Mouse (Mus musculus) lung, postnatal 4 days (tissue): ENCODE data around the gene Nkain2.
"Not testable (repeated sequence)": the region's sequence is repeated elsewhere in the genome, so short reads cannot be mapped to it uniquely, and the experiment has no call there.

ENCODE experiments used
- DNase-seq, 2 experiments: peaks; one replicate each; pipeline ENCODE4 v3.0.0; 2021

The Nkain2 gene

DNA sequence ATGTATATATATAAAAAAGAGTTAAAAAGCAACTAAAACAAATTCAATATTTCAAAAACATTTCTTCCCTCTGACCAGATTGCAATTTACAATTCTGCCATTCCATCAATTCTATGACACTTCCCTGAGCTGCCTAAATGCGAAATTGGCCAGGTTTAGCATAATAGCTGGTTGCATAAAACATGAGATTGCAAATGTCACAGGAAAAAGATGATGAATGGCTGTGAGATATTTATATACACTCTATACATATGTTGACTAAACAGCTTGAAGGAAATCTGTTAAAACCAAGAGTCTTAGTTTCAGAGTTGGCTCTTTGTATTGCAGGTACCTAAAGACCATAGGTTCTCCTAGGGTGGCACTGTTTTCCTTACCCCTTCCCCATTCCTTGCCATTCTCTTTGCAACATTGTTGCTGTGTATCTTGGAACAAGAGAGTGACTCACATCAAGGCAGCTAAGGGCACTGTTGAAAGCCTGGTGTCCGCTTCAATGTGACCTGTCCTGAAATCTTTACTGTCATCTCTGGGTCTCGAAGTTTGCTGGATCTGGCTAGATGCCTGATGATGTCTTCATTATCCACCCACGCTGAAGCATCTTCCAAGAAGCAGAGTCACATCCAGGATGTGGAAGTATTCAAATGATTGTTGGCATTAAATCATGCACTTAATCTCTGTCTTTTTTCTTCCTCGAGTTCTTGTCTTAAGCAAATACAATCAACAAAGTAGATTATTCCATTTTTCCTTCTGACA lies 837.5 kb downstream of the Nkain2 start:
- DNase-seq: no peak

GRCm38 (mm10) chr10:32052045-32052444 lies 838.2 kb downstream of the Nkain2 start:
- DNase-seq: no peak

- DNase-seq: no peak
Measured at GRCm38 (mm10) chr10:32029996-32030395, 860.3 kb downstream of the Nkain2 start.

DNA sequence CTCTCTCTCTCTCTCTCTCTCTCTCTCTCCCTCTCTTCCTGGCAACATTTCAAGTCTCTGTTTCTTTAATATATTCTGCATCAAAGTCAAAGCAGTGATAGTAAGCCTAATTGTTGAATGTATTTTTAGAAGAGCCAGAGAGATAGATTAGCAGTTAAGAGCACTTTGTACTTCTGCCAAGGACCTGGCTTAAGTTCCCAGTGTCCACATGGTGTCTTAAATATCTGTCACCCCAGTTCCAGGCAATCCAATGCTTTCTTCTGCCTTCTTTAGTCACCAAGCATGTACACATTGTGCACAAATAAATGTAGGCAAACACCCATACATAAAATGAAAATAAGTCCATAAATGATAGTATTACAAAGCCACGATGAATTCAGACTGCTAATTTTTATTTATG lies 871.9 kb downstream of the Nkain2 start:
- DNase-seq: no peak

DNA sequence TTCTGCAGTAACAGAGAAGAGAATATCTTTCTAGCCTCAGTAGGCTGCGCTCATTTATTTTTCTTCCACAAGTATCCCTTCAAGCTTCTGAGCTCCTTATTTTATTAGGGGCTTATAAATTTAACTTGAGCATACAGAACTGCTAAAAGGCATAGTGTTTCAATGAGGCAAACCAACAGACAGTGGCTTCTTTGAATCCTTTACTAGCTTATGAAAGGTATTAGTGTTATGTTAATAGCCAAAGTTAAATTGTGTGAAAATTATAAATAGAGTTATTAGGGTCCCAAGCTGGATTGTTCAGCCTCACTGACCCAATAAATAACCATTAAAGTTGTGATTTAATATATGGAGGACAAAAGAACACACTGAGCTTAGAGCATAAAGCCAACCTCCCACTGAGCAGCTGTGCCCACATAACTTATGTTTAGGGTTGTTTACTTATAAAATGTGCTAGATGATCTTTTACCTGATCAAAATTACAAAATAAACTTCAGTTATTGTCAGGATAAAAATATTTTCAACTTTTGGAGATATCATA lies 889.0 kb downstream of the Nkain2 start:
- no peak for DNase-seq

DNA sequence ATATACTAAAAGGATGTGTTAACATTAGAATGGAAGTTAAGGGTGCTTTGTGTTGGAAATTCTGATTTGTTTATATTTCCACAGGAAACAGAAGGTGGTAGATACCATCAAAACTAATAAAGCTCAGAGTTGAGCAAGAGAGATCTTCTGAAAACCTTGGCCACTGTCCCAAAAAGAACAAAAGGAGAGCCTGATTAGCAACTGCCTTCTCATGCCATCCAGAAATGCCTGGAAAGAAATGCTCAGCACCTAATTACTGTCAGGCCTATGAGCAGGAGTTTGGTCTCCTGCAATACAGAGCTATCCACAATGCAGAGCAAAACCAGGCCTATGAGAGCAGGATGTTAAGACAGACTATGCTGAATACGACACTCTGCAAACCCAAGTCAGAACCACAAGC lies 897.1 kb downstream of the Nkain2 start:
- DNase-seq: peak in 1 of 2 experiments; percentile 19

DNA sequence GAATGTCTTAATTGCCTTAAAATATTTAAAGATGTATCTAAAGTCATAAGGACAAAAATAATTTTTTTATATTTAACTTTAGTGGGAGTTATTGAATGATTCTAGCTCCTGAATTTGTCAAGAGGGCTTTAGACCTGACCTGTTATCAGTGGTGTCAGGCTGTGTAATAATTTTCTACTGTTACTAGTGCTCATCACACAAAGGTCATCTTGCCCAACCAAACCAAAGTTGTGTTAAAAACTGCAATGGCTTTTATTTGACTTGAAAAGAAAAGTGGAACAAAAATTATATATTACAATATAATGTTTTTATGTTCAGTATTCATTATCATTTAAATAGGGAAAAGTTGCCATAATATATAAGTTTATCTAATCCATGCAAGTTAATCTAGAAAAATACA lies 911.9 kb downstream of the Nkain2 start:
- no peak for DNase-seq

DNA sequence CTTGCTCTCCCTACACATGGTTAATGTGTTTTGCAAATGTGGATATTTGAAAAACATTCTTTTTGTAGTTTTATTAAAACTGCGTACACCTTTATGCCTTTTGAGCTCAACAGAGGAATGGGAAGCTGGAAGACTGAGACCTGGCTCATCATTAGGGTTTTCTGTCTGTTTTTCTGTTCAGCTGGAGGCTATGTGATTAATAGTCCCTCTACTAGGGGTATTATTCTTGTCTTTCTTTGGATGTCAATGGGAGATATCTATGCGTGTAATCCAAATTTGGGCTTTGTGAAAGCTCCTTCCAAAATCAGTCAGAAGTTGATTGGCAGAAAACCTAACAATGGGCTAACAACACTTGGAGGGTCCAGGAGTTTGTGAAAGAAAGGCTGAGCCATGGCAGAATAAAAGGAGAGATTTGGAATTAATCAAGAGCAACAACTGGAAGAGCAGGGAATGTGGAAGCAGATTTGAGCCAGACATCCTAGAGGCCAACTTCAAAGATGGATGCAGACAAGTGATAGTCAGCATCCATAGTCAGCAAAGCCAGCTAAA lies 943.0 kb downstream of the Nkain2 start:
- no peak for DNase-seq

GRCm38 (mm10) chr10:31931961-31932360 lies 958.3 kb downstream of the Nkain2 start:
- DNase-seq: no peak

- no peak for DNase-seq
Measured at GRCm38 (mm10) chr10:31927657-31928056, 962.6 kb downstream of the Nkain2 start.

DNA sequence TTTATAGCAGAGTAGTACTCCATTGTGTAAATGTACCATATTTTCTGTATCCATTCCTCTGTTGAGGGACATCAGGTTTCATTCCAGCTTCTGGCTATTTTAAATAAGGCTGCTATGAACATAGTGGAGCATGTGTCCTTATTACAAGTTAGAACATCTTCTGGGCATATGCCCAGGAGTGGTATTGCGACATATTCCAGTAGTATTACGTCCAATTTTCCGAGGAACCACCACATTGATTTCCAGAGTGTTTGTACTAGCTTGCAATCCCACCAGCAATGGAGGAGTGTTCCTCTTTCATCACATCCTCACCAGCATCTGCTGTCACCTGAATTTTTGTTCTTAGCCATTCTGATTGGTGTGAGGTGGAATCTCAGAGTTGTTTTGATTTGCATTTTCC lies 969.4 kb downstream of the Nkain2 start:
- not testable (repeated sequence) for DNase-seq

DNA sequence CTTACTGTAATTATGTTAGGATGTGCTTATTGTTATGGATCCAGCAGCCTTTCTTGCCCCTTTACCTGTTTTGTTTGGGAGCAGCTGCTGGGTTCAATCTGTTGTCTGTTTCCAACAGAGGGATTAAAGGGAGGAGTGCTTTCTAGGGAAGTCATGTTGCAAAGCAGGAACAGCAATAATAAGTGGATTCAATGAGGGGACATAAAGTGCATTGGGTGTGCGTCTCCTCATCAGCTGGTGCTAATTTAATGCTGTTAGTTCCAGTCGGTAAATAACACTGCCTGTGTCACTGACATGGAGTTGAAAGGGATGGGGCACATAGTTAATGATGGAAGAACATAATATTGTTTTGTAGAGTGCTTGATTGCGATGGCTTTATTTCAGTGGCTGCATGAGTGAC lies 982.8 kb downstream of the Nkain2 start:
- DNase-seq: no peak

GRCm38 (mm10) chr10:31899501-31899900 lies 990.8 kb downstream of the Nkain2 start:
- DNase-seq: no peak

DNA sequence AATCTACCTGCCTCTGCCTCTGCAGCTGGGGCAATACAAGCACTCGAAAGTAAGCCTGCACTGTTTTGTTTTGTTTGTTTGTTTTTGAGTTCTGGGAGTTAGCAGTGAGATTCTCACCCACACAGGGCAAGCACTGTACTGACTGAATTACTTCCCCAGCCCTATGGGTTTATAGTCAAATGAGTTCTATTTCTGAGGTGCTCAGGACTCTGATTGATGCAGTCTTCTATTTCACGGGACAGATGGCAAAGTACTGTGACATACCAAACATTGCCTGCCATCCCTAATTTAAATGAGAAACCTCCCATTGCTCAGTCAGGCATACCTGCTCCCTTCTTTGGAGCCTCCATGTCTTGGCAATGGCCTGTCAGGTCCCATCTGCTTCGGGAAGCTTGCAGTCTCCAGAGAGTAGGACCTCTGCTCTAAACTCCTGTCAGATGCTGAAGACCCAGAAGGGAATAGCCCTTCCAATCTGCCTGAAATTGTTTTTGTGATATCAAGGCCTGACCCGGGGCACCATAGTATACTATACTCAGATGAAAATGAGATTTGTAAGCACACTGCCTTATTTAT lies 1016.9 kb downstream of the Nkain2 start:
- DNase-seq: no peak

DNA sequence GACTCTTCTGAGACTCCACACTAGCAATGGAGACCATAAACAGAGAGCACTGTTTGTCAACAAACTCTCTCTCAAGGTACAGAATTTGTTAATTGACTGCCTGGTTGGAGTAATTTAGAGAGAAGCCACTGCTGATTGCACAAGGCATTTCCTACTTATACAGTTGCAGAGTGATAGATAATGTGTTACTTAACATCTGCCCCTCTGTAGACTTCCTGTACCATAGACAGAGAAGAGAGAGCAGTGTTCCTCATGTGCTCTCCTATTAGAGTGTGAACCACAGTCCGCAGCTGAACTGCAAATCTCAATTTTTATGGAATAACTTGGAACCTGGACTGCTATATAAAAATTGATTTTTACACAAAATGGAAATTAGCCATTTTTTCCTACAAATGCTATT lies 1022.0 kb downstream of the Nkain2 start:
- DNase-seq: no peak

DNA sequence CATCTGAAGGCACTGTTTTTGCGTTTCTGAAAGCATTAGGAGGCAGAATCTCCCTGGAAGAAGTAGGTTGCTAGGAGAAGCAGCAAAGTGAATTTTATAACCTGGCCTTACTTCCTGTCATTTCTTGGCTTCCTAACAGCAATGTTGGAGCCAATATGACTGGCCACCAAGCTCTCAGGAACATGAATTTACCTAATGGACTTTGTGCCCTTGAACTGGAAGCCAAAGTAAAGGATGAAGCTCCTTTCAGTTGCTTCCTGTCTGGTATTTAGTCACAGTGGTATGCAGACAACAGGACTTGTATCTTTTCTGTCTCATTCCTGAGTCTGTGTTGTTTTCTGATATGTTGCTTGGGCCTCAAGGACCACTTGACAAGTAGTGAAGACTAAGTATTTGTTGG lies 1063.2 kb downstream of the Nkain2 start:
- DNase-seq: no peak

DNA sequence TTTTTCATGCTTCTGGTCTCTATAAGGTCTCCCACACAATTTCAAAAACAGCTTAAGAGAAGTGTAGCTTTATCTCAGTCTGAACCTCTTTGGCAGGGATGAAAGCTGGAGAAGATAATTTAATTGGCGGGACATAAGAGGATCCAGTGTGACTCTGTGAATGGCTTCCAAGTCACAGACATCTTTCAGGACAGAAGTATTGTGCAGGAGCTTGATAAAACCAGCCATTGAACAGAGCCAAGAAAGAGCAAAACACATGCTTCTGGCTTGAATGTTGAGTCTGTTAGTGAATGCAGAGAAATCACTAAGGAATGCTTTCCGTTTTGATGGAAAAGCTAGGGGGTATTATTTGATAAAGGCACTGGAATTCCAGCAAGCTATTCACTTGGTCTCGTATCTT lies 1077.7 kb downstream of the Nkain2 start:
- no peak for DNase-seq

DNA sequence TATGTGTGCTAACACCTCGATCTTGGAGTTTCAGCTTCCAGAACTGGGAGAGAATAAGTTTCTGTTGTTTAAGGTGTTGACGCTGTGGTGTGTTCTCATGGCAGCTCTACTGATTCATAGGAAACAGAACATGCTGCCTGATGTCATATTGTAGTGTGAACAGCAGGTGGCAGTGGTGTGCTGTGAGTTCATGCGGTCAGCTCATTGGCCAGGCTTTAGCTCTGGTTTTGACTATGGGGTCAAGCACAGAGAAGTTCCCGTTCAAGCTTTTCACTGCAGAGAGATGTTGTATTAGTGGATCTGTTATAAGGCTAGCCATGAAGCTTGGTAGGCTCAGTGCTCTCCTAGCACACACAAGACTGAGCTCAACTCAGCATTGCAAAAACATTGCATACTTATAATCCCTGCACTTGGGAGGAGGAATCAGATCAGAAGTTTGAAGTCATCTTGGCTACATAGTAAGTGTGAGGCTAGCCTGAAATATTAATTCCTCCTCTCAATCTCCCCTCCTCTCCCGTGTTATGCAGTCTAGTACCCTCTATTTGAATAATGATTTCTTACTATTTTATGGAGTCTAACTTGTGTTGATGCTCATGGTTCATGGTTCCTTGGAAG lies 1147.7 kb downstream of the Nkain2 start:
- peak; percentile 44 to 68 for DNase-seq

DNA sequence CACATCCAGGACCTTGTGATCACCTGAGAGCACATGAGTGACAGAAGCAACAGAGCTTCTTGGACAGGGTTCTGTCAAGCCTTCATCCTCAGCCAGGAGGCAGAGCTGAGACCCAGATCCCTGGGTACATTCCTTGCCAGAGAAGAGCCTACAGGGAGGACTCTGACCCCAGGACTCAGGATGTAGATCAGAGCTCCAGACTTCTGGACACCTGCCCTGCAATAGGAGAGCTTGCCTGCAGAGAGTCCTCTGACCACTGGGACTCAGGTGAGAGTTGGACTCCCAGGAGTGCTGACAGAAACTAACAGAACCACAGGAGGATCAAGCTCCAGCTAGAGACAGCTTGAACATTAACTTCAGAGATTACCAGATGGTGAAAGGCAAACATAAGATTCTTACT lies 1162.2 kb downstream of the Nkain2 start:
- DNase-seq: no peak

GRCm38 (mm10) chr10:31647270-31647669 lies 1243.0 kb downstream of the Nkain2 start:
- no peak for DNase-seq

GRCm38 (mm10) chr10:31646083-31646482 lies 1244.2 kb downstream of the Nkain2 start:
- DNase-seq: no peak
